Mouse (Mus musculus): ENCODE results near the gene Pth2. TPM values are rescaled to one million over a fixed set of nuclear protein-coding genes. Genes with fewer than 3 reads are reported as not detected.

Pth2 gene
- not detected in 2 replicates for total RNA-seq (2014; fragmentation: Nextera tagmentation)
- total RNA-seq (2017), result not detected in 2 replicates
- polyA plus RNA-seq (2012), result not detected in 2 replicates

DNA sequence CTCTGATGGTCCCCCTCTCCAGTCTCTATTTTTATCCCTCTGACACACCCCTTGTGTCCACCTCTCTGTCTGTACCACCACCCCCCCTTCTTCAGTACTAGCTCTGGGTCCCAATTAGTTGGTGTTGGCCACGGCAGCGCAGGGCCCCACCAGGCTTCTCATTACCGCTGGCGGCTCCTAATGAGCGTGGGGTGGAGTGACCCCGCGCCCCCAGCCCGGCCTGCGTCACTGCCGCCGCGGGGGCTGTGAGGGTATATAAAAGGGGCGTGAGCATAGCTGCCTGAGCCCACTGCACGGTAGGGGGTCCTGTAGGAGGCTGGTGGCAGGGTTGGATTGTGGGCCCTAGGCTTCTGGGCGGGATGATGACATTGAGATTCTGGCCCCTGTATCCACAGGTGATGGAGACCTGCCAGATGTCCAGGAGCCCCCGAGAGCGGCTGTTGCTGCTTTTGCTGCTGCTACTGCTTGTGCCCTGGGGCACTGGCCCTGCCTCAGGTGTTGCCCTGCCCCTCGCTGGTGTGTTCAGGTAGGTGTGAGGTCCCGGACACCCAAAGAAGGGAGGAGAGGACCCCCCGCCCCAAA, at the start of gene Pth2:
TSS of gene Pth2 (plus strand) at position 100 of the 582 bp plus-strand sequence.
- no peaks in the 10 kb centered on the region for H3K9me3 ChIP-seq (replicated peaks)
- no peak for DNase-seq (ENCODE audit: low spot score)
- peaks cover 24% of the 10 kb centered on the region for H3K4me1 ChIP-seq (ENCODE audit: insufficient read depth, low read depth, low read length)
- TF ChIP-seq GATA1 (IDR thresholded peaks at IDR 0.05; ENCODE audit: borderline replicate concordance, low read length) (no peak), GATA2 (IDR thresholded peaks at IDR 0.05; ENCODE audit: borderline replicate concordance, low read depth, low read length) (no peak), CTCF (IDR thresholded peaks at IDR 0.05; ENCODE audit: low read depth, low read length) (no peak), TAL1 (conservative IDR thresholded peaks at IDR 0.05; ENCODE audit: low read depth, low read length) (no peak), POLR2AphosphoS5 (IDR thresholded peaks at IDR 0.05; ENCODE audit: insufficient replicate concordance, low read depth, low read length) (no peak)
- H3K36me3 ChIP-seq (replicated peaks), result no peaks in the 10 kb centered on the region
- peaks cover 91% of the 10 kb centered on the region for H3K27me3 ChIP-seq (ENCODE audit: insufficient read depth, low read length)
- H3K4me3 ChIP-seq (ENCODE audit: low read depth, low read length), result peak within 1 kb of the TSS; percentile 69; the same call in 1 of the 2 replicates
- no peak for ATAC-seq (ENCODE audit: extremely low read depth, insufficient number of reproducible peaks, low FRiP score, poor library complexity, severe bottlenecking)

DNA sequence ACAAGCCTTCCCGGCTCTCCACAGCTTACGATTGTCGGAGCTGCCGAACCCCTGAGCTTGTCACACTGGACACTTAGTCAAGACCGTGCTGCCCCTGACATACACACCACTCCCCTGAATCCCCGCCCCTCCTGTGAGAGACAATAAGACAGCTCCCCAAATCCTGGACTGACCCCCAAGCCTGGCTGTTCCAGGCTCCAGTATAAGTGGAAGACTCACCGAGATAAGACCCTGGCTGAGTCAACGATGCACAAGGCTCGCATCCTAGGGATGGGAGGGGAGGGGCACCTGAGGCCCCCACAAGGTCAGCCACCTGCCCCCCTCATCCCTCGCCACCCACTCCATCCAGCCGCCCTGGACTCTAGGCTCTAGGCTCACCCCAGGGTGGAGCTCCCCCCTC, 48.9 kb upstream of the Pth2 start:
- Histone ChIP-seq H3K4me3 (ENCODE audit: low read depth, low read length) (no peak overlapping the region; the same call in 1 of the 2 replicates), H3K9me3 (replicated peaks) (peaks cover 3% of the 10 kb centered on the region; the same call in 1 of the 2 replicates), H3K27me3 (ENCODE audit: insufficient read depth, low read length) (no peaks in the 10 kb centered on the region), H3K4me1 (ENCODE audit: insufficient read depth, low read depth, low read length) (peaks cover 72% of the 10 kb centered on the region), H3K36me3 (replicated peaks) (peaks cover 55% of the 10 kb centered on the region)
- DNase-seq (ENCODE audit: low spot score) (no peak), ATAC-seq (ENCODE audit: extremely low read depth, insufficient number of reproducible peaks, low FRiP score, poor library complexity, severe bottlenecking) (no peak)
- TF ChIP-seq GATA1 (IDR thresholded peaks at IDR 0.05; ENCODE audit: borderline replicate concordance, low read length) (no peak), GATA2 (IDR thresholded peaks at IDR 0.05; ENCODE audit: borderline replicate concordance, low read depth, low read length) (no peak), POLR2AphosphoS5 (IDR thresholded peaks at IDR 0.05; ENCODE audit: insufficient replicate concordance, low read depth, low read length) (no peak), CTCF (IDR thresholded peaks at IDR 0.05; ENCODE audit: low read depth, low read length) (no peak), TAL1 (conservative IDR thresholded peaks at IDR 0.05; ENCODE audit: low read depth, low read length) (no peak)

DNA sequence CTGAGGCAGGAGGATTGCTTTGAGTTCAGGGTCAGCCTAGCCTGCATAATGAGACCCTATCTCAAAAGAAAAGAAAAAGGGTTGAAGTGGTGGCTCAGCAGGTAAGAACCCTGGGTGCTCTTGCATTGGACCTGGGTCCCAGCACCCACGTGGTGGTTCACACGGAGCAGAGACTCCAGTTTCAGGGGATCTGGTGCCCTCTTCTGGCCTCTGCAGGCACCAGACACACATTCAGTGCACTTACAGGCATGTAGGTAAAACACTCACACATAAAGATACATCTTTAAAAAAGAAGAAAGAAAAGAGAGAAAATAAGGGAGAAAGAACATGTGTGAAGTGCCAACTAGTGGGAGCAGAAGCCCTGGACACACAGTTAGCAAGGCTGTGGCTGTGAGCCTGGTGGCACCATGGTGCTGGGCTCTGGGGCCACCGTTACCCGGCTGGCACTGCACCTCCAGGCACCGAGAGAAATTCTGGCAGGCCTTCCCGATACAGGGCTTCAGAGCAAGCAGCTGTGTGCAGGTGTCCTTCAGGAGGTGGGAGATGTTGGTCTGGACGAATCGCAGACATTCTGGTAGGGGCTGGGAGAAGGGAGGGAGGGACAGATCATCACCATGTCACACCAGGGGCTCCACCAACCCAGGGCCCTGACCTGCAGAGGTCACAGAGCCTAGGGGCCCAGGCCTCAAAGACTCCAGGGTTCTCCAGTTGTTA, 47.2 kb upstream of the Pth2 start:
- TF ChIP-seq TAL1 (conservative IDR thresholded peaks at IDR 0.05; ENCODE audit: low read depth, low read length), result no peak
- no peak for TF ChIP-seq POLR2AphosphoS5 (IDR thresholded peaks at IDR 0.05; ENCODE audit: insufficient replicate concordance, low read depth, low read length)
- no peak for TF ChIP-seq GATA2 (IDR thresholded peaks at IDR 0.05; ENCODE audit: borderline replicate concordance, low read depth, low read length)
- no peak for TF ChIP-seq CTCF (IDR thresholded peaks at IDR 0.05; ENCODE audit: low read depth, low read length)
- no peak for TF ChIP-seq GATA1 (IDR thresholded peaks at IDR 0.05; ENCODE audit: borderline replicate concordance, low read length)
- H3K4me3 ChIP-seq (ENCODE audit: low read depth, low read length), result peak overlapping the region; percentile 71; the same call in 1 of the 2 replicates
- ATAC-seq (ENCODE audit: extremely low read depth, insufficient number of reproducible peaks, low FRiP score, poor library complexity, severe bottlenecking), result no peak
- H3K4me1 ChIP-seq (ENCODE audit: insufficient read depth, low read depth, low read length), result peaks cover 85% of the 10 kb centered on the region
- H3K9me3 ChIP-seq (replicated peaks), result peaks cover 3% of the 10 kb centered on the region; the same call in 1 of the 2 replicates
- no peaks in the 10 kb centered on the region for H3K27me3 ChIP-seq (ENCODE audit: insufficient read depth, low read length)
- peaks cover 43% of the 10 kb centered on the region for H3K36me3 ChIP-seq (replicated peaks)
- DNase-seq (ENCODE audit: low spot score), result no peak

DNA sequence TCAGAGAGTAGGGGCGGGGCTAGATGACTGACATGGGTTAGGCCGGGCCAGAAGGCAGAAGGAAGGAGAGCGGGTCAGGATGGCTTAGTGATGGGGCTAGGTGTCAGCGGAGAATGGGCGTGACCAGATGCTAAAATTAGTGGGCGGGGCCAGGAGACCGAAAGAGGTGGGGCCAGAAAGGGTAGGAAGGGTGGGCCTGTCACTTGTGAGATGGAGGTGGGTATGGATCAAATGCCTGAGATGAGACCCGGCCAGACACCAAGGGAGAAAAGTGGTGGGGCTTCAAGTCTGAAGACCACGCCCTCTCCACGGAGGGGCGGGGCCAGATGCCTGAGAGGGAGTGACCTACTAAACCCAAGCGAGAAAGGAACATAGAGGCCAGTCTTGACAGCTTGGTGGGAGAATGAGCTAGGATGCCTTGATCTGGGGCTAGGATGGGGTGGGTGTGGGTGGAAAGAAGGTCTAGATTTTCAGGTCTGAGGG, 46.2 kb upstream of the Pth2 start:
- ATAC-seq (ENCODE audit: extremely low read depth, insufficient number of reproducible peaks, low FRiP score, poor library complexity, severe bottlenecking) (peak; percentile 37), DNase-seq (ENCODE audit: low spot score) (no peak)
- Histone ChIP-seq H3K4me3 (ENCODE audit: low read depth, low read length) (peak overlapping the region; percentile 71), H3K9me3 (replicated peaks) (peaks cover 3% of the 10 kb centered on the region; the same call in 1 of the 2 replicates), H3K36me3 (replicated peaks) (peaks cover 45% of the 10 kb centered on the region), H3K4me1 (ENCODE audit: insufficient read depth, low read depth, low read length) (peaks cover 87% of the 10 kb centered on the region), H3K27me3 (ENCODE audit: insufficient read depth, low read length) (no peaks in the 10 kb centered on the region)
- TF ChIP-seq CTCF (IDR thresholded peaks at IDR 0.05; ENCODE audit: low read depth, low read length) (no peak), GATA1 (IDR thresholded peaks at IDR 0.05; ENCODE audit: borderline replicate concordance, low read length) (no peak), GATA2 (IDR thresholded peaks at IDR 0.05; ENCODE audit: borderline replicate concordance, low read depth, low read length) (no peak), POLR2AphosphoS5 (IDR thresholded peaks at IDR 0.05; ENCODE audit: insufficient replicate concordance, low read depth, low read length) (no peak), TAL1 (conservative IDR thresholded peaks at IDR 0.05; ENCODE audit: low read depth, low read length) (no peak)

DNA sequence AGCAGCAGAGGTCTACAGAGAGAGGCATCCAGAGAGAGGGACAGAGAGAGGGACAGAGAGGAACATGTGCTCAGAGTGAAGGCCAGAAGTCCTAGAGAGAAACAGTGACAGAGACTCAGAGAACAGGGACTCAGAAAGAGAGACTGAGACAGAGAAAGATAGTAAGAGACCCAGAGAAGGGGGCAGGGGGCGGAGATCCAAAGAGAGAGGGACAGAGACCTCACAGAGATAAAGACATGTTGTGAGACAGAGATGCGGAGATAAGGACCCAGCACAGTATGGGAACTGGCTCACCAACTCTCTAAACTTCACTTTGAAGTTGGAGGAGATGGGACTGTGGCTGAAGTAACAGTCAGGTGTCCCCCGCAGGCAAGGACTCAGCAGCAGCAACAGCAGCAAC, 45.4 kb upstream of the Pth2 start:
- DNase-seq (ENCODE audit: low spot score) (no peak), ATAC-seq (ENCODE audit: extremely low read depth, insufficient number of reproducible peaks, low FRiP score, poor library complexity, severe bottlenecking) (no peak)

DNA sequence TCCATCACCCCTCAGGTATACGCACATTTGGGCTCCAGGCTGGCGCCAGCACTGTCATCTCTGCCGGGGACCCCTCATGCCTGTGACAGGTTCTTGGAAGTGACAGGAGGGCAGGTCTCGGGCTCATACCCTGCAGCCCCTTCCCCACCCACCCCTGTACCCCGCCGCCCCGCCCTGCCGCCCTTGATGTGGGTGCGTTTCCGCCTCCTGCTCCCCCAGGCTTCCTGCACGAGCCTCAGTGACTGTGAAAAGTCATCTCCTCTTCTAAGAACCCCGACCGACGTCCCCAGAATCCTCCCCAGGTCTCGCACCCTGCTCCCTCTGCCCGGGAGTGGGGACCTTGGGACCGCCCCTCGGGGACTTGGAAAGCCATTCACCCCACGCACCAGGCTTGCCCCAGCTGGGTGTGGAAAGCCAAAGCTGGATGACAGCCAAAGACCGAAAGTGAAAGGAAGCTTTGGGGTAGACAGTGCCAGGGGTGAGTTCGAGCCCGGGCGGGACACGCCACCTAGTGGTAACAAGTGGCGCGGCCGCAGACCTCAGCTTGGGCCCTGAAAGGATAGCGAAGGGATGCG, 44.7 kb upstream of the Pth2 start, which contains the start of the genes Gm45713 and Flt3l:
TSS of gene Gm45713 (minus strand) at position 239 of the 575 bp plus-strand sequence.
TSS of gene Flt3l (minus strand) at position 440 of the 575 bp plus-strand sequence.
- ATAC-seq (ENCODE audit: extremely low read depth, insufficient number of reproducible peaks, low FRiP score, poor library complexity, severe bottlenecking) (peak; percentile 24), DNase-seq (ENCODE audit: low spot score) (peak; percentile 86)
- H3K4me3 ChIP-seq (ENCODE audit: low read depth, low read length), result peak within 1 kb of the TSS; percentile 71
- no peak for TF ChIP-seq GATA2 (IDR thresholded peaks at IDR 0.05; ENCODE audit: borderline replicate concordance, low read depth, low read length)
- TF ChIP-seq CTCF (IDR thresholded peaks at IDR 0.05; ENCODE audit: low read depth, low read length), result peak; percentile 89
- H3K4me1 ChIP-seq (ENCODE audit: insufficient read depth, low read depth, low read length), result peaks cover 86% of the 10 kb centered on the region
- no peaks in the 10 kb centered on the region for H3K27me3 ChIP-seq (ENCODE audit: insufficient read depth, low read length)
- peaks cover 3% of the 10 kb centered on the region; the same call in 1 of the 2 replicates for H3K9me3 ChIP-seq (replicated peaks)
- H3K36me3 ChIP-seq (replicated peaks), result peaks cover 48% of the 10 kb centered on the region

More for the DNA sequence above, 45.4 kb upstream of the Pth2 start:
- Histone ChIP-seq H3K4me1 (ENCODE audit: insufficient read depth, low read depth, low read length) (peaks cover 87% of the 10 kb centered on the region), H3K36me3 (replicated peaks) (peaks cover 48% of the 10 kb centered on the region), H3K27me3 (ENCODE audit: insufficient read depth, low read length) (no peaks in the 10 kb centered on the region), H3K4me3 (ENCODE audit: low read depth, low read length) (peak overlapping the region; percentile 71), H3K9me3 (replicated peaks) (peaks cover 3% of the 10 kb centered on the region; the same call in 1 of the 2 replicates)
- 0 out of 2 replicates have a peak, but pooled peaks have one; percentile 88 for TF ChIP-seq GATA2 (IDR thresholded peaks at IDR 0.05; ENCODE audit: borderline replicate concordance, low read depth, low read length)
- no peak for TF ChIP-seq TAL1 (conservative IDR thresholded peaks at IDR 0.05; ENCODE audit: low read depth, low read length)

Data from G1E (cell line).